Comparison of ENCODE assay signal across 8 mouse cellular contexts in genomic region chr5:64381538-64381937, GRCm38 (mm10).
A peak's percentile ranks its signal among the peaks of the same experiment; 100 is the strongest.
DNase-seq lines count a peak whose midpoint lies in the region; ATAC-seq lines count a peak whose summit lies in the region.
"Had no signal": no experiment of that assay in that cellular context is flagged by ENCODE, and none has a peak within 500 bp of the region (broad histone marks: within the 10 kb centered on the region; RNA-seq: fewer than 3 reads in every experiment).

No protein-coding gene starts in this region.

- 62% methylated on average over 7 of the region's 8 CpGs for whole genome bisulfite sequencing in kidney, embryonic 16.5 days
- 27% methylated on average over 8 of the region's 8 CpGs for WGBS in hindbrain, embryonic 13.5 days
- 27% methylated on average over 8 of the region's 8 CpGs for WGBS in midbrain, embryonic 11.5 days

- H3K4me3 ChIP-seq in kidney, embryonic 16.5 days (ENCODE audit: low read length) = no peak overlapping the region
- no peak overlapping the region for H3K4me3 ChIP-seq in hindbrain, embryonic 13.5 days
- no peak overlapping the region for H3K4me3 ChIP-seq in midbrain, embryonic 11.5 days (ENCODE audit: low read depth, low read length)
- H3K4me3 ChIP-seq: neural tube, embryonic 12.5 days had no signal

- no peaks in the 10 kb centered on the region for H3K36me3 ChIP-seq in kidney, embryonic 16.5 days (ENCODE audit: insufficient read depth, low read length)
- no peaks in the 10 kb centered on the region for H3K36me3 ChIP-seq in hindbrain, embryonic 13.5 days
- no peaks in the 10 kb centered on the region for H3K36me3 ChIP-seq in midbrain, embryonic 11.5 days (ENCODE audit: control insufficient read depth, insufficient read depth, low read length)
- H3K36me3 ChIP-seq: neural tube, embryonic 12.5 days had no signal

- no peak for ATAC-seq in kidney, embryonic 16.5 days (ENCODE audit: low FRiP score, low TSS enrichment)
- ATAC-seq in hindbrain, embryonic 13.5 days (ENCODE audit: low FRiP score) = no peak
- no peak for ATAC-seq in midbrain, embryonic 11.5 days (ENCODE audit: low FRiP score)

- no peak overlapping the region for H3K4me2 ChIP-seq in kidney, embryonic 16.5 days (replicated peaks; ENCODE audit: low read depth, low read length)
- H3K4me2 ChIP-seq in hindbrain, embryonic 13.5 days = no peak overlapping the region
- no peak overlapping the region for H3K4me2 ChIP-seq in midbrain, embryonic 11.5 days
- H3K4me2 ChIP-seq: neural tube, embryonic 12.5 days had no signal

- H3K9ac ChIP-seq in kidney, embryonic 16.5 days (replicated peaks; ENCODE audit: low read length) = peak overlapping the region; percentile 18; the same call in 1 of the 2 replicates
- H3K9ac ChIP-seq in hindbrain, embryonic 13.5 days = no peak overlapping the region
- H3K9ac ChIP-seq in midbrain, embryonic 11.5 days (ENCODE audit: low read length) = peak overlapping the region; percentile 17; the same call in 1 of the 2 replicates
- H3K9ac ChIP-seq: neural tube, embryonic 12.5 days had no signal

- H3K27ac ChIP-seq in kidney, embryonic 16.5 days (ENCODE audit: low read length) = peak overlapping the region; percentile 78; the same call in 1 of the 2 replicates
- peak overlapping the region; percentile 46; the same call in 1 of the 2 replicates for H3K27ac ChIP-seq in hindbrain, embryonic 13.5 days
- no peak overlapping the region for H3K27ac ChIP-seq in midbrain, embryonic 11.5 days (ENCODE audit: low read depth, low read length)
- H3K27ac ChIP-seq: neural tube, embryonic 12.5 days had no signal

- H3K9me3 ChIP-seq in kidney, embryonic 16.5 days (ENCODE audit: low read length) = no peaks in the 10 kb centered on the region
- H3K9me3 ChIP-seq in hindbrain, embryonic 13.5 days = no peaks in the 10 kb centered on the region
- no peaks in the 10 kb centered on the region for H3K9me3 ChIP-seq in midbrain, embryonic 11.5 days (ENCODE audit: control insufficient read depth, low read length)
- H3K9me3 ChIP-seq: neural tube, embryonic 12.5 days had no signal

- no peaks in the 10 kb centered on the region for H3K27me3 ChIP-seq in kidney, embryonic 16.5 days (ENCODE audit: insufficient read depth, low read length)
- H3K27me3 ChIP-seq in hindbrain, embryonic 13.5 days = 0 out of 2 replicates have a peak, but pooled peaks cover 7% of the 10 kb centered on the region
- H3K27me3 ChIP-seq in midbrain, embryonic 11.5 days (ENCODE audit: control insufficient read depth, insufficient read depth, low read length) = no peaks in the 10 kb centered on the region
- H3K27me3 ChIP-seq: neural tube, embryonic 12.5 days had no signal

- no peak for DNase-seq in kidney, postnatal 36 days
- DNase-seq in c-Kit-positive CD71-positive TER-119-positive erythroid progenitor cells, embryonic 14.5 days (ENCODE audit: low spot score) = peak; percentile 8
- no peak for DNase-seq in midbrain, embryonic 11.5 days (ENCODE audit: low spot score, missing footprints)
- no peak for DNase-seq in urinary bladder, postnatal 10 days (ENCODE audit: low spot score)
- DNase-seq in adrenal gland, postnatal 25 days = no peak

- H3K4me1 ChIP-seq in kidney, embryonic 16.5 days (ENCODE audit: insufficient read depth, low read length) = peaks cover 64% of the 10 kb centered on the region
- peaks cover 28% of the 10 kb centered on the region for H3K4me1 ChIP-seq in hindbrain, embryonic 13.5 days (replicated peaks)
- H3K4me1 ChIP-seq in midbrain, embryonic 11.5 days (ENCODE audit: control insufficient read depth, insufficient read depth, low read length) = 0 out of 2 replicates have a peak, but pooled peaks cover 11% of the 10 kb centered on the region
